Mouse (Mus musculus) kidney, embryonic 14.5 days (tissue): Measurements from ENCODE around the gene Ccdc167. TPM values are rescaled to one million over a fixed set of nuclear protein-coding genes. Genes with fewer than 3 reads are reported as not detected.

Source experiments
- ATAC-seq: fragments of 200-750 bp; cut with Nextera tagmentation; 2 replicates; pipeline ENCODE4 v1.8.0; 2017; ENCODE audit warnings: moderate number of reproducible peaks, mild to moderate bottlenecking, moderate TSS enrichment, moderate library complexity; ENCODE audit not compliant: low FRiP score, low TSS enrichment
- H3K27ac ChIP-seq: fragments of 300-500 bp; sonication (generic); 2 replicates; pipeline ENCODE4 v1.5.1; 2014; ENCODE audit warnings: low read depth, mild to moderate bottlenecking, low read length, moderate library complexity, mixed read lengths
- H3K27me3 ChIP-seq: fragments of 300-500 bp; sonication (generic); 2 replicates; pipeline ENCODE4 v1.6.1; 2014; ENCODE audit warnings: mild to moderate bottlenecking, low read length; ENCODE audit not compliant: control insufficient read depth, insufficient read depth
- H3K36me3 ChIP-seq: fragments of 300-500 bp; sonication (generic); 2 replicates; pipeline ENCODE4 v1.6.1; 2014; ENCODE audit warnings: low read length, mixed read lengths; ENCODE audit not compliant: control insufficient read depth, insufficient read depth
- H3K4me1 ChIP-seq: fragments of 300-500 bp; sonication (generic); 2 replicates; pipeline ENCODE4 v1.6.1; 2014; ENCODE audit warnings: low read length, mixed read lengths; ENCODE audit not compliant: control insufficient read depth, insufficient read depth
- H3K4me2 ChIP-seq: fragments of 300-500 bp; sonication (generic); replicated peaks from 2 replicates; pipeline ENCODE4 v1.6.1; 2014; ENCODE audit warnings: low read depth, mild to moderate bottlenecking, low read length
- H3K4me3 ChIP-seq: fragments of 300-500 bp; sonication (generic); 2 replicates; pipeline ENCODE4 v1.5.1; 2014; ENCODE audit warnings: mild to moderate bottlenecking, low read length
- H3K9ac ChIP-seq: fragments of 300-500 bp; sonication (generic); 2 replicates; pipeline ENCODE4 v1.6.1; 2014; ENCODE audit warnings: low read depth, mild to moderate bottlenecking, low read length, moderate library complexity
- H3K9me3 ChIP-seq: fragments of 300-500 bp; sonication (generic); 2 replicates; pipeline ENCODE4 v1.6.1; 2016; ENCODE audit warnings: low read length; ENCODE audit not compliant: control insufficient read depth
- WGBS: fragments of 180-500 bp; shearing (Covaris S2); extraction: QIAGEN DNeasy Blood & Tissue Kit; methylation state at CpG from one replicate; pipeline ENCODE4 v1.1.7; 2014; 5-methylcytosine and 5-hydroxymethylcytosine counted together
- polyA plus RNA-seq: library from polyadenylated mRNA; unstranded; fragments of >200 nt; fragmentation: Nextera tagmentation; extraction: Ambion mirVana; gene quantifications from 2 replicates; pipeline ENCODE4 v1.2.1, GENCODE M21; 2014

The Ccdc167 gene
- polyA plus RNA-seq, 1 experiment from 2014 or later, result 14.8 TPM

- H3K27ac ChIP-seq, result 0 out of 2 replicates have a peak overlapping the region, but pooled peaks have one; percentile 24
- WGBS, result 61% methylated on average over 19 of the region's 19 CpGs
- H3K9me3 ChIP-seq, result no peaks in the 10 kb centered on the region
- H3K4me2 ChIP-seq, result no peak overlapping the region
- no peak overlapping the region for H3K9ac ChIP-seq
- peaks cover 40% of the 10 kb centered on the region for H3K4me1 ChIP-seq
- no peak for ATAC-seq
- no peaks in the 10 kb centered on the region; the same call in 1 of the 2 replicates for H3K36me3 ChIP-seq
- H3K27me3 ChIP-seq, result no peaks in the 10 kb centered on the region
- H3K4me3 ChIP-seq, result no peak overlapping the region
Observed at GRCm38 (mm10) chr17:29711076-29711744, 5.6 kb downstream of the Ccdc167 start.

GRCm38 (mm10) chr17:29710562-29711044, 6.2 kb downstream of the Ccdc167 start:
- Histone ChIP-seq H3K4me2 (no peak overlapping the region), H3K9me3 (no peaks in the 10 kb centered on the region), H3K4me3 (no peak overlapping the region), H3K27me3 (no peaks in the 10 kb centered on the region), H3K9ac (no peak overlapping the region), H3K36me3 (no peaks in the 10 kb centered on the region; the same call in 1 of the 2 replicates), H3K27ac (no peak overlapping the region), H3K4me1 (peaks cover 36% of the 10 kb centered on the region)
- 50% methylated on average over 11 of the region's 11 CpGs for WGBS
- ATAC-seq, result no peak

- H3K4me2 ChIP-seq, result no peak overlapping the region
- 80% methylated on average over 5 of the region's 5 CpGs for WGBS
- H3K4me1 ChIP-seq, result peaks cover 36% of the 10 kb centered on the region
- peaks cover 6% of the 10 kb centered on the region for H3K36me3 ChIP-seq
- no peak overlapping the region for H3K27ac ChIP-seq
- H3K9ac ChIP-seq, result no peak overlapping the region
- no peak overlapping the region for H3K4me3 ChIP-seq
- ATAC-seq, result no peak
- H3K9me3 ChIP-seq, result no peaks in the 10 kb centered on the region
- no peaks in the 10 kb centered on the region for H3K27me3 ChIP-seq
Observed at GRCm38 (mm10) chr17:29708783-29709182, 8.1 kb downstream of the Ccdc167 start.

GRCm38 (mm10) chr17:29706981-29707545, 9.8 kb downstream of the Ccdc167 start:
- H3K9ac ChIP-seq, result no peak overlapping the region
- peaks cover 29% of the 10 kb centered on the region for H3K4me1 ChIP-seq
- no peak overlapping the region for H3K27ac ChIP-seq
- H3K36me3 ChIP-seq, result peaks cover 23% of the 10 kb centered on the region
- H3K4me2 ChIP-seq, result no peak overlapping the region
- no peaks in the 10 kb centered on the region for H3K27me3 ChIP-seq
- no peak for ATAC-seq
- no peaks in the 10 kb centered on the region for H3K9me3 ChIP-seq
- H3K4me3 ChIP-seq, result no peak overlapping the region
- 36% methylated on average over 5 of the region's 5 CpGs for WGBS

GRCm38 (mm10) chr17:29705881-29706280, 11.0 kb downstream of the Ccdc167 start:
- Histone ChIP-seq H3K27me3 (no peaks in the 10 kb centered on the region), H3K27ac (no peak overlapping the region), H3K36me3 (peaks cover 33% of the 10 kb centered on the region), H3K4me3 (no peak overlapping the region), H3K4me2 (no peak overlapping the region), H3K4me1 (peaks cover 18% of the 10 kb centered on the region), H3K9me3 (no peaks in the 10 kb centered on the region), H3K9ac (no peak overlapping the region)
- no peak for ATAC-seq
- 68% methylated on average over 5 of the region's 5 CpGs for WGBS

GRCm38 (mm10) chr17:29704781-29705180, 12.1 kb downstream of the Ccdc167 start:
- no peaks in the 10 kb centered on the region for H3K9me3 ChIP-seq
- 0 out of 2 replicates have a peak, but pooled peaks have one; percentile 56 for ATAC-seq
- H3K4me2 ChIP-seq, result no peak overlapping the region
- H3K9ac ChIP-seq, result no peak overlapping the region
- peaks cover 12% of the 10 kb centered on the region for H3K4me1 ChIP-seq
- H3K27me3 ChIP-seq, result no peaks in the 10 kb centered on the region
- peaks cover 44% of the 10 kb centered on the region for H3K36me3 ChIP-seq
- no peak overlapping the region for H3K27ac ChIP-seq
- WGBS, result 44% methylated on average over 3 of the region's 3 CpGs
- H3K4me3 ChIP-seq, result no peak overlapping the region

GRCm38 (mm10) chr17:29702938-29703710, 13.7 kb downstream of the Ccdc167 start:
- Histone ChIP-seq H3K27me3 (no peaks in the 10 kb centered on the region), H3K4me2 (no peak overlapping the region), H3K36me3 (peaks cover 59% of the 10 kb centered on the region), H3K4me3 (no peak overlapping the region), H3K4me1 (peaks cover 9% of the 10 kb centered on the region), H3K27ac (no peak overlapping the region), H3K9ac (no peak overlapping the region), H3K9me3 (no peaks in the 10 kb centered on the region)
- WGBS, result 81% methylated on average over 4 of the region's 4 CpGs
- ATAC-seq, result no peak

- H3K4me3 ChIP-seq, result no peak overlapping the region
- peaks cover 79% of the 10 kb centered on the region for H3K36me3 ChIP-seq
- no peak overlapping the region for H3K9ac ChIP-seq
- no peak overlapping the region for H3K4me2 ChIP-seq
- ATAC-seq, result no peak; the same call in 1 of the 2 replicates
- H3K9me3 ChIP-seq, result no peaks in the 10 kb centered on the region
- no peak overlapping the region for H3K27ac ChIP-seq
- H3K4me1 ChIP-seq, result no peaks in the 10 kb centered on the region
- WGBS, result 96% methylated on average over 7 of the region's 7 CpGs
- no peaks in the 10 kb centered on the region for H3K27me3 ChIP-seq
Observed at GRCm38 (mm10) chr17:29700573-29700972, 16.3 kb downstream of the Ccdc167 start.

- no peak overlapping the region for H3K4me3 ChIP-seq
- no peak overlapping the region for H3K4me2 ChIP-seq
- H3K27ac ChIP-seq, result no peak overlapping the region
- no peak overlapping the region for H3K9ac ChIP-seq
- no peaks in the 10 kb centered on the region for H3K27me3 ChIP-seq
- no peak for ATAC-seq
- H3K9me3 ChIP-seq, result no peaks in the 10 kb centered on the region
- 87% methylated on average over 6 of the region's 6 CpGs for WGBS
- H3K36me3 ChIP-seq, result peaks cover 90% of the 10 kb centered on the region
- no peaks in the 10 kb centered on the region for H3K4me1 ChIP-seq
Observed at GRCm38 (mm10) chr17:29698421-29698820, 18.4 kb downstream of the Ccdc167 start.
